Mouse (Mus musculus) heart, adult 9 months (tissue): ENCODE results near the gene Gm5141.
A peak's percentile ranks its signal among the peaks of the same experiment; 100 is the strongest.
"Not testable (repeated sequence)": the region's sequence is repeated elsewhere in the genome, so short reads cannot be mapped to it uniquely, and the experiment has no call there.

Source experiments
- DNase-seq, 2 experiments: peaks; one replicate each; pipeline ENCODE4 v3.0.0; 2022; ENCODE audit warnings: low spot score in 2 of 2

The Gm5141 gene

DNA sequence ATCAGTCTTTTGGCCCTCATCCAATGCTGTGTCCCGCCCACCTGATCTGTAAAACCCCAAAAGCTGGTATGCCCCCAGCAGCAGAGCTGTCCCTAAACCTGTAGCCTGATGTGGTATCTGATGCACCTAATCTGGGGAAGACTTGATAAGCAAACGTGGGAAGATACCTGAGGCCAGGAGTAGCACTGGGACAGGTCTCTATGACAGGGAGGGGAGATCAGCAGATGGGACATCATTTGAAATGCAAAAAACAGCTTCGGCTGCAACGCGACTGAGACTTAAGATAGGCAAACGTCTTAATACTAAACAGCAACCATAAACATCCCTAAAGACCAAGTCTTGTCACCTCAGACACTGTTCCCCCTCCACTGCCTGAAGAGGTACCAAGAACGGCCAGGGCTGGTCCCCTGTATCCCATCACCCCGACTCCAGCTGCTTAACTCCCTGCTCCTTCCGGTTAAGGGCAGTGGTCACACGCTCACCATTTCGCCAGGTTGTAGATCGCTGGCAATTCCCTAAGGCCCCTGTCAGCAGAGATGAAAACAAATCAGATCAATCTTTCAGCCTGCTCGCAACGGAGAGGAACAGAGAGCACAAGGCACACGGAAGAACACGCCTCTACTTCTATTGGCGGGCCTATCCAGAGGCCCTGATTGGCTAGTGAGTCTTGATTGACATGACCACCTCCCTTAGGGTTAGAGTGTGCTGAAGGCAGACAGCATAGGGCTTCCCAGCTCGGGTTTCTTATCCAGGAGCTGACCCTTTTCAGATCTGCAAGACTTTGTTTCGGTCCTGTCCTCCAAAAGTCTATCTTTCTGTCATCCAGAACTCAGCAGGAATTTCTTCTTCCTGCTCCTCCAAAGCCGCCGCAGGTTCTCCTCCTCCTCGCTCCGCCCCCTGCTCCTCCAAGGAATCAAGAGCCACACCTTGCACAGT is at the start of gene Gm5141:
Gene Gm5141, minus strand, starts transcription at position 610 of the 936 bp plus-strand sequence.
- DNase-seq, result peak; percentile 47 to 58

DNA sequence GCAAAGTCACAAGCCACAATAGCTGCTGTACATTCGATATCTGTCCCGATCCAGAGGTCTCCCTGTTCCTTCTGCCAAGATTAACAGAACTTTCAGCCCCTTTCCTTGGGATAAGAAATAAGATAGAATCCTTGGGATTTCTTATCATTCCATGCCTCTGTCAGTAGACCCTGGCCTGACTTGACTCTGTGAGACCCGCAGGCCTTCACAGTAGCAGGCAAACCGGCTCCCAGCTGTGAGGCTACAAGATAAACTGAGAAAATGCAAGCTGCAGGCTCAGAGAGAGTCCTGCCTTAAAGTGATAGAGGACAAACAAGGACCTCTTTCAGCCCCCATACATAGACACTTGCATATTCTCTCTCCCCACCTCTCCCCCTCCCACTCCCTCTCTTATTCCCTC is 47.7 kb upstream of the Gm5141 start:
- DNase-seq, result no peak

DNA sequence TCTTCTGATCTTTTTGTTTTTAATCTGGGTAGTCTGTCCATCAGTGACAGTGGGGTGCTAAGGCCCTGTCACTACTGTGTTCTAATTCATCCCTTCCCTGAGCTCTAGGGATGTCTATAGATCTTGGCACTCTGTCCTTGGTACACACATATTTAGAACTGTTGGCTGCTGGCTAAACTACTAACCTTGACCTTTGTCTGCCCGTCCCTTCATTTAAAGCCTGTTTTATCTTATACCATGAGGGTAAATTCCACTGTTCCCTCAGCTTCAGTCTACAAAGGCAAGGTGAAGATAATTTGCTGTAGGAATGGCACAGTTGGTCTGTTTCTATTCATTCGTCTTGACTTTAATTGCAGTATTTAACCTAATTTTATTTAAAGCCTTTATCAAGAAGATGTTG is 46.6 kb upstream of the Gm5141 start:
- DNase-seq, result no peak

DNA sequence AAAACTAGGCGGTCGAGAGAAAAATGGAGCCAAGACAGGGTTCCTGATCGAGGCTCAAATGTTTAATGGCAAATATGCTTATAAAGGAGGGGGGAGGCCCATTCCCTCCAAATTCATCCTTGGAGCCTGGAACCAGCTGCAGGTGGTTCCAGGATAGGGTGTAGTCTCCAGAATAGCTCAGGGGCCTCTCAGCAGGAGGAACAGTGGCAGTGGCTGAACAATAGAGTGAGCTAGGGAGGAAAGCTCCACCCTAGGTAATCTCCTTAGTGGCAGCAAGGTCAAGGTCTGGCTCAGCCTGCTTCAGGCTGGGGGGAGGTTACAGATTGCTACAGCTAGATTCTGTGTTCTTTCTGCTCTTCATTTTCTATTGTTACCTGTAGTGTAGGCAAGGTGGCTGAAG is 30.1 kb upstream of the Gm5141 start:
- not testable (repeated sequence) for DNase-seq

DNA sequence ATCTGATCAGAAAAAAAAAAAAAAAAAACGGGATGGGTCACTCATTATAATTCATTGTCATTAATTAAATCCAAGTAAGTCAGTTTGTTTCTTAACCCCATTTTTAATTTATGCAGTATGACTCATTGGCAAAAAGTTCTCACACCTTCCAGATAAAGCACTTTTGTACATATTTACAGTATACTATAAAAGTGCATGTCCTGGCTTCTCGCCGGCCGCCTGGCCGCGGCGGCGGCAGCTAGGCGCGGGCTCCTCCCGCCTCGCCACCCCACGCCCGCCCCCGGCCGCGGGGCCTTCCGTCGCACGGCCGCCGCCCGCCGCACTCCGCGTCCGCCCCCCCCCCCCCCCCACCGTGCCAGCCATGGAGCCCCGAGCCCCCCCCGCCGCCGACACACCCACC is 27.1 kb upstream of the Gm5141 start:
- no peak for DNase-seq

DNA sequence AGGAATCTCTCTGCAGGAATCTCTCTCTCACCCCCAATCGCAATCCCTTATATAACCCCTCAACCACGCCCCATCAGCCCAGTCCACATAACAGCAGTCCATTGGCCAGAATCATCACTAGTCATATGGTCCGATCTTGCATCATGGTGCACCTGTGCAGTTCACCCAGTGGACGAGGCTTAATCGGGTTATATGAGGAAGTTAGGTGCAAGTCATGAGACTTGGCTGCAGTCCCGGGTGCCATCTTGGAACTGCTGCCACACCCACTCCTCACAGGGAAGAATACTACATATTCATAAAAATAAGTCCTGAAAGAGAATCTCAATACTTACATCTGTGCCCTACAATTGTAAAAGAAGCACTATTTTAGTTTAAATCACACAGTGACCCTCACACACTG is 22.4 kb upstream of the Gm5141 start:
- DNase-seq, result not testable (repeated sequence)

DNA sequence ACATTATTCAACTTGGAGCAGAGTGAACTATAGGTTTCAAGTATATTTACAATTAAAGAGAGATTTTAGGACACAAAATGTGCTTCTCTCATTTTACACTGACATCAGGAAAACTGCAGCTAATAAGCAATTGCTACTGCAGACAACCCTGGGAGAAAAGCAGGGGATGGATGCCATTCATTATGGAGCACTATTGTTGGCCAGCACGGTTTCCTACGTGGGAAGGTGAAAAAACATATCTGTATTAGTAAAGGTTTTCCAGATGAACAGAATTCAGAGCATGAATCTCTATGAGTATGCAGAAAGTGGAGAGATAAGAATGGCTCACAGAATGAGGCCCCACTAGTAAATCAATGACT is 506 bp upstream of the Gm5141 start:
- not testable (repeated sequence) for DNase-seq

DNA sequence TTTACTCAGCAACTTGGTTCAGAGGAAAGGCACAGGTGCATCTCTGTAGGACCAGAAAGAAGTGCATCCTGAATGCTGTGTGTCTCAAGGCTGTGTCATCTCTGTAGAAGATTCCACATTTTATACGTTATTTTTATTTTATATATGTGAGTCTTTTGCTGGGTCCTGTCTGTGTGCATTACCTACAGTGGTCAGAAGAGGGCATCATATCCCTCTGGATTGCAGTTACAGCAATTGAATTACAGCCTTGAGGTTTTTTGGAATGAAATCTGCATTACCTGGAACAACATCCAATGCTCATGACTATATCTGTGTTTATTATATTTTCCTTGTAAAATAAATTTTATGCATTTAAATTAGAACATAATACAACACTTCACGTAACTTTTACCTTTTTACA is 21.8 kb downstream of the Gm5141 start:
- DNase-seq, result not testable (repeated sequence)

DNA sequence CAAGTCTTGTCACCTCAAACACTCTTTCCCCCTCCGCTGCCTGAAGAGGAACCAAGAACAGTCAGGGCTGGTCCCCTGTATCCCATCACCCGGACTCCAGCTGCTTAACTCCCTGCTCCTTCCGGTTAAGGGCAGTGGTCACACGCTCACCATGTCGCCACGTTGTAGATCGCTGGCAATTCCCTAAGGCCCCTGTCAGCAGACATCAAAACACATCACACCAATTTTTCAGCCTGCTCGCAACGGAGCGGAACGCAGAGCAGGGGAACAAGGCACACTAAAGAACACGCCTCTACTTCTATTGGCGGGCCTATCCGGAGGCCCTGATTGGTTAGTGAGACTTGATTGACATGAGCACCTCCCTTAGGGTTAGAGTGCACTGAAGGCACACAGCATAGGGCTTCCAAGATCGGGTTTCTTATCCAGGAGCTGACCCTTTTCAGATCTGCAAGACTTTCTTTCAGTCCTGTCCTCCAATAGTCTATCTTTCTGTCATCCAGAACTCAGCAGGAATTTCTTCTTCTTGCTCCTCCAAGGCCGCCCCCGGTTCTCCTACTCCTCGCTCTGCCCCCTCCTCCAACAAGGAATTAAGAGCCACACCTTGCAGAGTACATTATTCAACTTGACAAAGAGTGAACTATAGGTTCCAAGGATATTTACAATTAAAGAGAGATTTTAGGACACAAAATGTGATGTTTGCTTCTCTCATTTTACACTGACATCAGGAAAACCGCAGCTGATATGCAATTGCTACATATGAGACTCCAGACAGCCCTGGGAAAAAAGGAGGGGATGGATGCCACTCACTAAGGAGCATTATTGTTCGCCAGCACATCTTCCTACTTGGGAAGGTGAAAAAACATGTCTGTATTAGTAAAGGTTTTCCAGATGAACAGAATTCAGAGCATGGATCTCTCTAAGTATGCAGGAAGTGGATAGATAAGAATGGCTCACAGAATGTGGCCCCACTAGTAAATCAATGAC is 24.9 kb downstream of the Gm5141 start, which contains the start of gene Platr25:
Gene Platr25, minus strand, starts transcription at position 278 of the 984 bp plus-strand sequence.
- peak; percentile 53 to 76 for DNase-seq

DNA sequence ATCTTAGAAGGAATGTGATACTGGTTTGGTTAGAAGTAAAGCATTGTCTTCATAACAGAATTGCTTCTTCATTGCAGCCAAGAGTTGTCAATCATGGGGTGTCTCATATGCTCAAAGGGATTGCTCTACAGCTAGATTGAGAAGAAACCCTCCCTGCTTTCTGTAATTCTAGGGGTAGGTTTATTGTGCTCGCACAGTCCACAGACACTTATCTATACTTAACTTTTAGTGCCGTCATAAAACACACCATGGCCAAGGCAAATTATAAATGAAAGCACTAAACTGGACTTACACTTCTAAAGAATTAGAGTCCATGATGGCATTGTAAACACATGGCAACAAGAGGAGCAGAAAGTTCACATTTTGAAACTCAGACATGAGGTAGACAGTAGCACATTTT is 52.3 kb downstream of the Gm5141 start:
- no peak for DNase-seq
